Mouse (Mus musculus): ENCODE measurements around the gene Stard3nl.

Stard3nl gene

DNA sequence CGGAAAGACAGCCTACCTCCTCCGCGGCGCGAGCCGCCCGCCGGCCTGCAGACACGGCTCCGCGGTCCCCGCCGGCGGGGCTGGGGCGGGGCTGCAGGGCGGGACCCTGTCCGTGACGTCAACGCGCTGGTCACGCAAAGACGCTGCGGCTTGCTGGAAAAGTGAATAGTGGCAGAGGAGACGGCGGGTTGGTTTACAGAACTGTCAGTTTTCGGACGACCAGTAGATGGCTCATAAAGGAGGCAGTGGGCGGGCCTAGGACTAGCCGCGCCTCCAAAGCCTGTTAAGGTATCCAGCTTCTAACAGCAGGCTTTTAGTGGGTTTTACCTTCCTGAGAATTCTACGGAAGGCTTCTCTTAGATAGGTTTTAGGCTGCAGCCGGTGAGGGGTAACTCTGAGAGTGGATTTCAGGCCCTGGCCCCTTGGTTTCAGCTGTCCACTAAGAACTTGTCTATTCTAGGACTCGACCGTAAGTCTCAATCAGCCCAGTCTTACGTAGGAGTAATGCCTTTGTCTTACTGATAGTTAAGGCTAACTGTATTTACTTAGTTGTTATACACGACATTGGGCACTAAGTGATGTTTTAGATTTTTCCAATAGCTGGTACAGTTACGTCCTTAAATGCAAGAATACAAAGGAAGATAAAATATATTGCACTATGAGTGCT is at the start of gene Stard3nl:
Gene Stard3nl, minus strand, starts transcription at position 108 of the 667 bp plus-strand sequence.
- DNase-seq (ENCODE audit: low read depth, low spot score), result peak; percentile 94

DNA sequence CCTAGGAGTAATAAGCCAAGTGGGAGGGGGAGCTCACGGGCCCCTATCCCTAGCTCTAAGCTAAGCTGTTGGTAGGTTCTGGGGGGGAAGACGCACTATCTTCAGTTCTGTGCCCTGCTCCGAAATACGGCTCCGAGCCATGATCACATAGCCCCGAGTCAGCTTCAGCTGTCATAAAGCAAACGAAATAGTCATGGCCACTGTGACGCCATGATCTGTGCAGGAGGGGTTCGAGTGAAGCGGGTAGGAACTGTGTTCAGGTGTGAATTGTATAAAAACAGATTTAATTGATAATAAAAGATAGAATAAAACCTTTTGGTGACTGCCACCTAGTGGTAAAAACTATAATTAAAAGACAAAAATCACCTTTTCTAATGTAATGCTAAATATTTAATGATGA is 42.4 kb upstream of the Stard3nl start:
- DNase-seq (ENCODE audit: low read depth, low spot score), result no peak

GRCm38 (mm10) chr13:19429812-19430370 is 34.3 kb upstream of the Stard3nl start:
- no peak for DNase-seq (ENCODE audit: low read depth, low spot score)

DNA sequence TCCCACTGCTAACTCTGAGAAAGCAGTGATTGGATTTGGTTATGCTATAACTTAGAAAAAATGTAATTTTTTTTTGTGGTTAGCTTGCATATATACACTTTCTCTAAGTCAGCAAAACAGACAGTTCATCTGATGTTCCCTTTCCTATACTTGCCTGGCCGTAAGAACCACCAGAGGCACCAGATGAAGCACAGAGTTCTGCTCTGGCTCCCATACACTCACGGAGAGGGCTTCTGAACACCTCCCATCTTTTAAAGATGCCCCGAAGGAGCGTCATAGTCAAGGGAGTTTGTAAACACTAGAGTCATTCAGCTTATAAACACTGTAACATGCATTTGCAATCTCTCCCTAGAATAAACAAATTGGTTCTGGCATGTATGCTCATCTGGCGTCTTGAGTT is 32.5 kb upstream of the Stard3nl start:
- no peak for DNase-seq (ENCODE audit: low read depth, low spot score)

- DNase-seq (ENCODE audit: low read depth, low spot score), result no peak
Observed at GRCm38 (mm10) chr13:19424563-19424962, 29.0 kb upstream of the Stard3nl start.

DNA sequence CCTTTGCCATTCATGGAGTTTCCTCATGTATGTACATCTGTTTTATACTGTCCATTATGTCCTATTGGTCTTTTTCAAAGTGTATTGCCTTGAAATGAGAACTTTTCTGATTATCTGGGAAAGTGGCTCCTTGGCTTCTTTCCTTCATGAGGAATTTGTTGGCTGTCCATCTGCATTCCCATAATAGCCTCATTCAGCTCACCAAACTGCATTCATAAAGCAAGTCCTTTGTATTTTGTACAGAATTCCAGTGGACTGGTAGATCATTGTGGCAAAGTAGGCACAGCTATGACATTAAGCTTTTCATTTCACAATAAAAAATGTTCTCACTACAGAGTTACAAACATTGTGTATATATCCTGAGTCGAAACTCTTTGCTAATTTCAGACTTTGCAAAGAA is 26.9 kb upstream of the Stard3nl start:
- DNase-seq (ENCODE audit: low read depth, low spot score), result no peak

- DNase-seq (ENCODE audit: low read depth, low spot score), result no peak
Observed at GRCm38 (mm10) chr13:19417885-19418521, 22.4 kb upstream of the Stard3nl start.

DNA sequence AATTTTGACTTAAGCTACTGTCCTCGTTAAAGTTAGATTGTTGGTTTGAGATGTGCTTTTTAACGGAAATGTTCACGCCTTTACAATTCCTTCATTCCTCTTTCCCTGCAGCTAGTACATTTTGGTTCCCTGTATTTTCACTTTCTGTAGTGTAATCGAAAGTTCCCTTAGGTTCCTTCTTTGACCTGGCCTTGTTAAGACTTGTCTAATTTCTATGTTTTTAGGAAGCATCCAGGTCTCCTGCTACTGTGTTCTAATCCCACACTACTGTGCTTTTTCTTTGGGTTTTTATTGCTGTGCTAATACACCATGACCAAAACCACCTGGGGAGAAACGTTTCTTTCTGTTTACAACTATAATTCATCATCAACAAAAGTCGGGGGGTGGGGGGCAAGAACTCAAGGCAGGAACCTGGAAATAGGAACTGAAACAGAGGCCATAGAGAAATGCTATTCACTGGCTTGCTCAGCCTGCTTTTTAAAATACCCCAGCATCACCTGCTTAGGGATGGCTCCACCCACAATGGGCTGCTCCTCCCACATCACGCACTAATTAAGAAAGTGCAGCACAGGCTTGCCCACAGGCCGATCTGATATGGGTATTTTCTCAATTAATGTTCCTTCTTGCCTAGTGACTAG is 20.4 kb upstream of the Stard3nl start:
- no peak for DNase-seq (ENCODE audit: low read depth, low spot score)

DNA sequence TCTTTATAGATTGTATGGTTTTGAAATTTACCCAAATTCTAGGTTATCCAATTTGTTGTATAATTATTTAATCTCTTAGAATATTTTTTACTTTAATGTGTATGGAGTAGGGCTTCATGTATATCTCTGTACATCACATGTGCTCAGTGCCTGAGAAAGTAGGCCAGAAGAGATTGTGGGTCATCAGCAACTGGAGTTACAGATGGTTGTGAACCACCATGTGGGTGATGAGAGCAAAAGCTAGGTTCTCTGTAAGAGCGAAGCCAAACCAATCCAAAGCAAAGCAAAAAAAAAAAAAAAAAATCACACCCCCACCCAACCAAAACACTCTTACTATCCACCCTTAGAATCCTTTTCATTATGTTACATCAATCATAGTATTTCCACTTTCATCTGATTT is 19.7 kb upstream of the Stard3nl start:
- no peak for DNase-seq (ENCODE audit: low read depth, low spot score)

DNA sequence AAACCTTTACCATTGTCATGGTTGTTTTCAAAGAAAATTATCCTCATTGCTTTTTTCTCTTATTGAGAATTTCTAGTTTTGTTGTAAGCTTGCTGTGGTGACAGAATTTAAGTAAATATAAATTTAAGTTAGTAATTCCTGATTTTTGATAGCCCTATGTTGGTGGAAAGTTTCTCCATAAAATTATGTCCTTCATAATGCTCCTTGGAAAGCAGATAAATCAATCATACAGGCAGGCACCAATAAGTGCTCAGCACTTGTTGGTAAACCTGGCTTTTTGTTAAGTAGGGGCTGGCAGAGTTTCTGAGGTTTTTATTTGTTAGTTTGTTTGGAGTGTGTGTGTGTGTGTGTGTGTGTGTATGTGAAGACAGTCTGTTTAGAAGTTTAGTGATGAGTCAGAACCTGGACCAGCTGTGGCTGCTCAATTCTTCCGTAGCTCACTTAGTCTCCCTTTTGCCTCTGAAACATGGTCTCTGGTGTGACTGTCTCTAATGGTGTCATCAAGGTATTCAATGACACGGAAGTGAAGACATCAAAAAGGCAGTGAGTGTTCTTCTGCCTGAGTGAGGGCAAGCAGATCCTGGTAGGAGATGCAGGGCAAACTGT is 16.8 kb upstream of the Stard3nl start:
- DNase-seq (ENCODE audit: low read depth, low spot score), result no peak

- DNase-seq (ENCODE audit: low read depth, low spot score), result no peak
Observed at GRCm38 (mm10) chr13:19411886-19412285, 16.3 kb upstream of the Stard3nl start.

DNA sequence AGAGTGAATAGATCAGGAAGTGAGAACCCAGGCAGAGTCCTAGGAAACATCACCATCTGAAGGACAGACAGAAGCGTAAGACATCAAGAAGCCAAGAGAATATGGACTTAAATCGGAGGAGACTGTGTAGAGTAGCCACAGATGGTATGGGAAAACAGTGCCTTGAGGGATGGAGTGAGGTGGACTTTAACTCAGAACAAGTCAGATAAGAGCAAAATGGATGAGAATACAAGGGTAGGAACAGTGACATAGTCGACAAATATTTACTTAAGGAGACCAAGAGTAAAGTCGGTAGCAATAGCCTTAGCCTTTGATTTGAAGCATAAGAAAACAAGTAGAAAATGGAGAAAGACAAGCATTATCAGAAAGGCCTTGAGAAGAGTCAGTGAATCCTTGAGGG is 15.1 kb upstream of the Stard3nl start:
- DNase-seq (ENCODE audit: low read depth, low spot score), result no peak

- no peak for DNase-seq (ENCODE audit: low read depth, low spot score)
Observed at GRCm38 (mm10) chr13:19407953-19408352, 12.4 kb upstream of the Stard3nl start.

DNA sequence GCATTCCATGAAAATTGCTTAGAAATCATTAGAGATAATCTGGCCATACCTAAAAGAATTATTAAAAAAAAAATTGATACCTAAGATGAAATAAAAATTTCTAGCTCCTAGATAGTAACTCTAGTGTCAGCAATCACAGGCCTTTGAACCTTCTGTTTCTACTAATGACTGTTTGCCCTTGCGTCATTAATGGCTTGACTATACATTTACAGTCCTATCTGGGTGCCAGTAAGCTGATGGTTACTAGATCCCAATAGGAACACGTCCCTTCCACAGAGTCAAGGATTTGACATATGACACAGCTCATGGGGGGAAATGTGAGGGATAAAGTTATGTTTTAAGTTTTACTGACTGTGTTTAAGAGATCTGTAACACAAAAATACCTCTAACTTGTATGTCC is 9.0 kb upstream of the Stard3nl start:
- DNase-seq (ENCODE audit: low read depth, low spot score), result no peak

GRCm38 (mm10) chr13:19394798-19395687 is 552 bp downstream of the Stard3nl start:
- DNase-seq (ENCODE audit: low read depth, low spot score), result no peak

- DNase-seq (ENCODE audit: low read depth, low spot score), result no peak
Observed at GRCm38 (mm10) chr13:19394171-19394570, 1.4 kb downstream of the Stard3nl start.

DNA sequence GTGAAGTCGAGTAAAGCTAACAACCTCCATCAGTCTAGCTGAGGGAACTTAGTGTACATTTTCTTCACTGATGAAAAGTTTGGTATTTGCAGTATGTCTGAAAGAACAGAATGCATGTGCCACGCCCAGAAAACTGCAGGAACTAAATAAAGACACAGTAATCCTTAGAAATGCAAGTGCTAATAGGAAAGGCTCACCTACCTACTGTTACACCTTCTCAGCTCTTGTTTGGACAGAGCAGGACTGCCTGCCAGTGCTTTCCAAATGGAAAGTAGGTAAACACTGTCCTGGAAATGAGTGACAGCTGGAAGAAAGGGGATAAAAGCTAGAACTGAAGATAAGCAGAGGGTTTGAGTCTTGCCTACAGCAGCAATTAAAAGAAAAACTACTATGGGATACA is 1.9 kb downstream of the Stard3nl start:
- no peak for DNase-seq (ENCODE audit: low read depth, low spot score)

- DNase-seq (ENCODE audit: low read depth, low spot score), result no peak
Observed at GRCm38 (mm10) chr13:19391608-19392007, 4.0 kb downstream of the Stard3nl start.

DNA sequence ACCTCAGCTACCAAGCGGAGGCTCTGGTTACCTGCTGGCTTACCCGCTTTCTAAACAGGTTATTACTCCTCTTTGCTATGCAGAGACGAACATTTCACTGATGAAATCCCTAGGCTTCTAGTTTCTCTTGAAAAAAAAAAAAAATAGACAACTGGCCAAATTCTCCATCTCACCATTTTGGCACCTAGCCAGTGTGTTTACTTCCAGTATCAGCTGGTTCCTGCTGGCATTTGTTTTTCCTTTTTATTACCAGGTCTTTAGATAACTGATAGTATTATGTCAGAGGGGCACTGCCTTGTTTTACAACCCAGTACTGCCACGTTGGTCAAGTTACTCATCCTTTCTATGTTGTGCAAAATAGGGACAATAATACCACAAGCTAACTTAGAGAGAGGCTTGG is 5.3 kb downstream of the Stard3nl start:
- no peak for DNase-seq (ENCODE audit: low read depth, low spot score)

GRCm38 (mm10) chr13:19389896-19390295 is 5.7 kb downstream of the Stard3nl start:
- no peak for DNase-seq (ENCODE audit: low read depth, low spot score)

DNA sequence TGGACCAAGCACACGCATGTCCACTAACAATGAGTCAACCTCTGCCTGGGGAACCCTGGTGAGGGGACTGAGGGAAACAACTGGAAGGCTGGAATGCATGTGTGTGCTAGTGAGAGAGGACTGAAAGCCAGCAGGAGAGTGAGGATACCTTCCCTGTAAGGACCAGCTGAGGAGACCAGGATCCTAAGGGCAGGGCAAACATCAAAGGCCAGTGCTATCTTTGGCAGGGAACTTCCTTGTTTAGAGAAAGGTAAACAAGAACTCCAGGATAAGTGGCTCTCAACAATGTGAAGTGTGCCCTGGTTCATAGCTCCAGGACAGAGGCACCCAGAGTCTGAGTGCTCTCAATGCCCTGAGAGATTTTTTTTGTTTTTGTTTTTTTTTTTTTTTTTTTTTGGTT is 6.2 kb downstream of the Stard3nl start:
- no peak for DNase-seq (ENCODE audit: low read depth, low spot score)
